Mouse (Mus musculus) ES-E14 (cell line): ENCODE results near the gene Aim2.

Source experiments
- CHD2 ChIP-seq: IDR thresholded peaks from 2 replicates; pipeline ENCODE4 v1.6.1; 2014; ENCODE audit warnings: mild to moderate bottlenecking, low read depth, low read length, inconsistent platforms
- HCFC1 ChIP-seq: IDR thresholded peaks from 2 replicates; pipeline ENCODE4 v1.6.1; 2012; ENCODE audit warnings: low read length, inconsistent platforms, borderline replicate concordance; ENCODE audit not compliant: insufficient read depth
- MAFK ChIP-seq: IDR thresholded peaks from 2 replicates; pipeline ENCODE4 v1.6.1; 2014; ENCODE audit warnings: mild to moderate bottlenecking, low read depth, low read length, inconsistent platforms; ENCODE audit not compliant: insufficient read depth
- ZC3H11A ChIP-seq: IDR thresholded peaks from 2 replicates; pipeline ENCODE4 v1.6.1; 2012; ENCODE audit warnings: low read depth, mild to moderate bottlenecking, inconsistent platforms, low read length, borderline replicate concordance

DNA sequence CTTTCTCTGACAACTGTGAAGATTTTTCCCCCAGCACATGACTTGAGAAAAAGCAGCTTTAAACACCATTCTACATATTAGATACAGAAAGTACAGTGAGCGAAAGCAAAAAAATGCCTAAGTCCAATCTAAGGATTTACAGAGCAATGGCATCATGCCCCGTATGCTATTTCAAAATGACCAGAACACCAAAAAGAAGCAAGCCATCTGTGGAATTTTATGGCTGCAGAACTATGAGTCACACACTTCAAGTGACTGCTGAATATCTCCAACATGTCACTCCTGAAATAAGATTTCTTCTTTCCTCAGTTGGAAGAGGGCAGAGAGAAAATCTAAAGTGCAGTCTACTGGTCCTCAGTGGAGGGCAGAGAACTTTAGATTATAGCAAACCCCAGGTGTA, 12.8 kb downstream of the Aim2 start:
- TF ChIP-seq HCFC1 (no peak), CHD2 (no peak), ZC3H11A (no peak), MAFK (no peak)
